Mouse (Mus musculus) embryonic facial prominence, embryonic 12.5 days (tissue): Measurements from ENCODE around the gene Hsf3. TPM values are rescaled to one million over a fixed set of nuclear protein-coding genes. Genes with fewer than 3 reads are reported as not detected.

Experiments used
- polyA plus RNA-seq: library from polyadenylated mRNA; unstranded; fragments of >200 nt; fragmentation: Nextera tagmentation; extraction: Ambion mirVana; gene quantifications from 2 replicates; pipeline ENCODE4 v1.2.1, GENCODE M21; 2016

Hsf3 gene
- polyA plus RNA-seq, 1 experiment from 2014 or later, result 0.10 TPM

Other genes starting within 250 kb of the Hsf3 start
- gene Vsig4, start 162.9 kb downstream of the Hsf3 start, polyA plus RNA-seq, result not detected in 2 replicates
- gene Heph, start 935 bp downstream of the Hsf3 start, polyA plus RNA-seq, result 30.3 and 32.0 TPM in 2 replicates